Mouse (Mus musculus): ENCODE results near the gene Dnajc5.

The Dnajc5 gene

GRCm38 (mm10) chr2:181519201-181519600 is 1.1 kb upstream of the Dnajc5 start:
- peak; percentile 15 for DNase-seq

- DNase-seq: no peak
Observed at GRCm38 (mm10) chr2:181520936-181521227, 597 bp downstream of the Dnajc5 start.

DNA sequence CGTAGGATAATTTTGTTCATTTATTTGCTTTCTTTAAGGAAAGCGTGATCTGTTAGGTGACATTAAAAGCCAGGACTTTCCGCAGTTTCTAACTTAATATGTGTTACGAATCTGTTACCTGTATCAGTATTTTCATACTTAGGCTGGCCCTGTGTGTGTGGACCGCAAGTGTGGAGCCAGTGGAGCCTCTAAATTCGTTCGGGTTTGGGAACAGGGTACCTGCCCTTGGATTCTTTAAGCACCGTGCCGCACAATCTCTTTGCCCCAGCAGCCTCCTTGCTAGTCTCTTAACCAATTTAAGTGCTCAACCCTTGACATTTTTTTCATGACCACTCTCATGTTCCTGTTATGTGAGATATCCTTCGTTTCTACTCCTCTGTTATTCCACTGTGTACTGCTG is 1.2 kb downstream of the Dnajc5 start:
- DNase-seq: no peak

DNA sequence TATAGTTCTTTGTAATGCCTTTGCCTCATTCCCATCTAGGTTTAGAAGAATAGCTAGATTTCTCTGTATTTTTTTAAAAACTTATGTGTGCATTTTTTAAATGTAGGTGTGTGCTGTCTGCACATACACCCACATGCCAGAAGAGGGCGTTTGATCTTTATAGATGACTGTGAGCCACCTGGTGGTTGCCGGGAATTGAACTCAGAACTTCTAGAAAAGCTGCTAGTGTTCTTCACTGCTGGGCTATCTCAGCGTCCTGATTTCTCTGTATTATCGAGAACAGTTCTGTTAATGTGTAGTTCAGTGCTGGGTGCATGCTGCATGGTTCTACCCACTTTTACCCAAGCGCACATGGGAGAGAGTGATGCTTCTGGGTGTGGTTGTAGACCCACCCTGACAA is 2.5 kb downstream of the Dnajc5 start:
- peak; percentile 23 for DNase-seq

DNA sequence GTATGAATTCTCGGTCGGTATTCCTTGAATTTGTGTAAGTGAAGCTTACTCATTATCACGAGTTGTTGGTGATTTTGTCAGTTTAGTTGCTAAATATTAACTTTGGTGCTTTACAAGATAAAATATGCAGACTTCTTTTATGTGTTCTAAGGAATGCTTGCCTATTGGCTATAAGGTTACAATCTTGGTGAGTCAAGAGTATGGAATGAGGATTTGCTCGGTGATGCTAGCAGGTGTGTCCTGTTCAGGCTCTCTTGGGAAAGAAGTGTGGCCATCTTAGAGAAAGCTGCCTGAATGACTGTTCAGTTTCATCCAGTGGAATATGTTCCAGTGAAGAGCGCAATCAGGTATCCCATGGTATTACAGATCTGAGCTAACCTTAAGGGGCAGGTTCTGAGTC is 5.2 kb downstream of the Dnajc5 start:
- DNase-seq: no peak

GRCm38 (mm10) chr2:181529076-181529475 is 8.8 kb downstream of the Dnajc5 start:
- DNase-seq: no peak

- no peak for DNase-seq
Observed at GRCm38 (mm10) chr2:181532589-181532988, 12.3 kb downstream of the Dnajc5 start.

DNA sequence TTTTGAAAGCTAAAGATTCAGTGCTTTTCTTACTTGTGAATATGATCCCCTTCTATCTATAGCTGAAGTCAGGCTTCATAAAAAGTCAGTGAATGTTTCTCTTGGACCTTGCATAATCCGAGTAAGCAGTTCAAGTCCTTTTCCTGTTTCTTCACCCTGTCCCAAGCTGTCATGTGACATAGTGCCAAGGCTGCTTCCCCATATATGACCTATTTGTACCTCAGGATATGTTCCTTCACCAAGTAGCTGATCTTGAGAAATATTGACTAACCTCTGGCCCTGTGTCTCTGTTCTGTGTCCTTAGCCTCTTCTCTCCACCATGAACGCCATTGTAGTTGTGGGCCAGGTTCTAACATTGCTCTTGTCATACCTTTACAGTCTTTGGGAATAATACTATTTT is 16.1 kb downstream of the Dnajc5 start:
- DNase-seq: no peak

GRCm38 (mm10) chr2:181537444-181538047 is 17.3 kb downstream of the Dnajc5 start:
- peak; percentile 83 for DNase-seq

GRCm38 (mm10) chr2:181541761-181542380 is 21.6 kb downstream of the Dnajc5 start:
- no peak for DNase-seq

DNA sequence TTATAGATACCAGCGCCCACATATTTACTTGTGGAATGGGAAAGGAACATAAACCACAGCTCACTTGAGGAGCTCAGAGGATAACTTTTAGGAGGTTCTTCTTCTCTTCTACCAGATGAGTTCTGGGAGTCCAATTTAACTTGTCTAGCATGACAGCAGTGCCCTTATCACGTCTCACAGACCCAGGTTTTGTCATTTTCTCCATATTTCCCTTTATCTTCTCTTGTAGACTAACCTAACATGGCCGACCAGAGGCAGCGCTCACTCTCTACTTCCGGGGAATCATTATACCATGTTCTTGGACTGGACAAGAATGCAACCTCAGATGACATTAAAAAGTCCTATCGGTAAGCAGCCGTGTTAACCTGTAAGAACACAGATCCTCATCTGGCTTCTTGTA is 25.9 kb downstream of the Dnajc5 start:
- no peak for DNase-seq

DNA sequence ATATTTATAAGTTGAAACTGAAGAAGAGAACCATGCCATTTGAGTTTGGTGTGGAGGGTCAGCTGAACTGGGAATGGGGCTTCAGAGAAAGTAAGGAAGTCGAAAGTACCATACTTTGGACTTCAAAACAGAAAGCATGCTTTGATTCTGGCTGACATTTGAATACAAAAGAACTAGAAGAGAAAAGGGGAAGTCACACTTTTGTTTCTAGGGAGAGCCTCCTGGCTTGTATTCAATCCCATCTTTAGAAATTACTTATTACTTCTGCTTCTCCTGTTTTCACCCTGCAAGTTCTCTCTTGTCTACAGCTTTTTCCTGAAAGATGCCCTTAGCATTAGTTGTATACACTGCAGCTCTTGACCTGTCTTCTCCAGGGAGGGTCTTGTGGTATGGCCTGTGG is 27.9 kb downstream of the Dnajc5 start:
- DNase-seq: no peak

- DNase-seq: no peak
Observed at GRCm38 (mm10) chr2:181548682-181549081, 28.4 kb downstream of the Dnajc5 start.

DNA sequence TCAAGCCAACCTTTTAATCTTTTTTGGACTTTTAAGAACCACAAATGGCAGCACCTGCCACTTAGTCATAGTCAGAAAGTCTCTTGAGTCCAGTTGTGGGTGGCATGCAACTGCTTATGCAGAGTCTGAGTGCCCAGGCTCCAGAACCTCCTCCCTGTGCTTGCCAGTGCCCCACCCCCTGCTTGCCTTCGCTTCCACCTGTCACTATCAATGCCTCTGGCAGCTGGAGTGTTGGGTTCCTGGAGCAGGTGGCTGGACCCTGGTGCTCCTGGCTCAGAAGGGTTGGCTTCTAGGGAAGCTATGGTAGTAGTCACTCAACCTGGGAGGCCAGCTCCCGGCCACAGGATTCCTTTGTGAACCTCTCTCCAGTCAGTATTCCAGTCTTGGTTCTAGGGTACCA is 29.9 kb downstream of the Dnajc5 start:
- DNase-seq: no peak

DNA sequence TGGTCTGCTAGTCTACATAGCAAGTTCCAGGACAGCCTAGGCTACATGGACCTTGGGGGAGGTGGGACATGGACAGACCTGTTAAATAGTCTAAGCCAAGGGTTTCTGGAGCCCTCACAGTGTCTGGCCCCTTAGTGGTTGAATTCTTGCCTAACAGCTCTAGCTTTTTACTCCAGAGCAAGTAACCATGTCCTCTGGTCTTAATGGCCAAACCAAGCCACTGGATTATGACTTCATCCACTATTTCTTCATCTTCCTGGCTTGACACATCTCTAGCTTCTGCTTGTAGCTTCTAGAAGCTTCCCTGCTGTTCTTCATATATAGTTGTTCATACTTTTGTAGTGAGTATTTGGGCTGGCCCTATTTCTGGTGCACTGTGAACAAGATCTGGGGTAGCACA is 33.5 kb downstream of the Dnajc5 start:
- no peak for DNase-seq

DNA sequence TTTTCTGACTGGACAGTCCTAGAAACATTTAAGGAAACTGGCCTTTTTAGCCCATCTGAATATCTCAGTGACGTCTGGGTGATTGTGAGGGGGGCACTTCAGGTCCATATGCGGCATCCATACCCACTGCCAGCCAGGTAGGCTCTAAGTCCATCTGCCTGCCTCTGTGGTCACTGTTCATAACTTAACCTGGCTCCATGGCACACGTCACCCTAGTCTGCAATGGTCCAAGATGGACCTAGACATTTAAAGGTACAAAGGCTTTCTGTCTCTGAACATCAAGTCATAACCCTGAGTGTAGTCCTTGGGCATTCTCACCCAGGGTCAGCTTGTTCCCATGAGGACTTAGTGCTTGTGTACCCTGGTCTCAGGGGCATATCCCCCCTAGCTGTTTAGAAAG is 47.1 kb downstream of the Dnajc5 start:
- DNase-seq: no peak

- peak; percentile 69 for DNase-seq
Observed at GRCm38 (mm10) chr2:181568272-181569008, 48.2 kb downstream of the Dnajc5 start.

DNA sequence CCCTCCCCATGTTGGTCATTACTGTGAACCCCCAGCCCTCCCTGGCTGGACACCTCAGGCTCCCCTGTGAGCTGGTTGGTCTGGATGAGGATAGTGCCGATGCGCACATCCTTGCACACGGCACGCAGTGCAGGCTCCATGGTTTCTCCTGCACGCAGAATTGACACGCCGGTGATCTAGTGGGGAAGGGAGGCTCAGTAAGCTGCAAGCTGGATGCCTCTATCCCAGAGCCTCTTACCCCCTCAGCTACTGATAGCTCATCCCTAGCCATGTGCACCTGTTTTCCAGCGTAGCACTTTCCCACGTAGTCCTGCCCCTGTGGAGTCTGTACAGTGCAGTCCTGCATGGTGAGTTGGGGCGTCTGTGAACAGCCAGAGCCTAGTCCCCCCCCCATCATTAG is 49.6 kb downstream of the Dnajc5 start:
- DNase-seq: no peak

DNA sequence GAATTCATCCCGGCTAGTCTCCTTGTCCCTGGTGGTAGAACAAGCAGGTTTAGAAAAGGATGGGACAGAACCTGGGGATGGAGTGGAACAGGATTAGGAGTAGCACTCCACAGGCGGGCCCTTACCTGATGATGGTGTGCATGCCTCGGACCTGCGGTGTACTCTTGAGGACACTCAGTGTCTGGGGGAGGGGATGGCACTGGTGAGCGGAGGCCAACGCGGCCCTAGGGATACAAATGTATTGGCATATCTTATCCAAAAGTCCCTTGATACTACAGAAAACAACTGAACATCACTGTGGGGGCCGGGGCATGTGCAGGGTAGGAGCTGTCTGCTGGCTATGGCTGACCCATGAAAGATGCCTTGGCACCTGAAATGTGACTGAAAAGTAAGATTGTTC is 50.1 kb downstream of the Dnajc5 start:
- no peak for DNase-seq

- peak; percentile 19 for DNase-seq
Observed at GRCm38 (mm10) chr2:181570921-181571595, 50.8 kb downstream of the Dnajc5 start.

DNA sequence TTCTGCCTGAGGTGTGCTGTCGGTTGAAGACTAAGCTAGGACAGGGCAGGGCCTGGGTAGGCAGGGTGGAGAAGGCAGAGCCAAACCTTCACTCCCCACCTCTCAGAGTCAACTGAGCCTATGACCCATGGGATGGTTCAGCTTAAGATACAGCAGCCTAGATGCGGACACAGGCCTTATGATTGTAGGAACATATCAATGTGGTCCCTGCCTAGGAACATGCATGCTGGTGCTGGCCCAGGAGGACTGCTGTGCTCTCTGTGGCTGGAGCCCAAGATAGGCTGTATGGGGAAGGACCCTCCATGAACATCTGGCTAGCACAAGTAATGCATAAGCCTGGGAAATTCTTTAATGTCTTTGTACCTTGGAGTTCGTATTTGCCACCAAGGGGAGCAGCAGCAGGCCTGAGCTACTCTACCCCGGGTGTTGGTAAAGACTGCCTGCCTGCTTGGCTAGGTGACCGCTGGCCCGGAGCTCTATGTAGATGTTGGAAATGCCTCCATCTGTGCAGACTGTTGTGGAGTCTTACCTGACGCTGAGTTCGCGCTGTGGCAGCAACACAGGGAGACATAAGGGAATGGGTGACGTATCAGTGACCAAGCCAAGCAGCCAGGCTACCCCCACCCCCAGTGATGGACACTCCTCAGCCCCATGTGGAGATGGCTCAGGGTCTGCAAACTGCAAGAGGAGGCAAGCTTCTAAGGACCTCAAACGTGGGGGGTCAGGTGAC is 51.8 kb downstream of the Dnajc5 start:
- no peak for DNase-seq

- no peak for DNase-seq
Observed at GRCm38 (mm10) chr2:181572921-181573920, 52.9 kb downstream of the Dnajc5 start.

Data from retina, postnatal 1 day (tissue).